Mouse (Mus musculus): ENCODE data around the gene Cd38.

- no peak for TF ChIP-seq POLR2A (IDR thresholded peaks at IDR 0.05; ENCODE audit: control insufficient read depth, low read depth, low read length)
- TF ChIP-seq CTCF (IDR thresholded peaks at IDR 0.05; ENCODE audit: control insufficient read depth, insufficient read depth, insufficient replicate concordance, low read depth, low read length) = no peak
Observed at GRCm38 (mm10) chr5:43904685-43905084, 36.3 kb downstream of the Cd38 start.

All from testis, adult 2 months (tissue).